Mouse (Mus musculus) embryonic facial prominence, embryonic 12.5 days (tissue): ENCODE data around the gene B3galt4. TPM values are rescaled to one million over a fixed set of nuclear protein-coding genes. Genes with fewer than 3 reads are reported as not detected.

Experiments
- polyA plus RNA-seq: library from polyadenylated mRNA; unstranded; fragments of >200 nt; fragmentation: Nextera tagmentation; extraction: Ambion mirVana; gene quantifications from 2 replicates; pipeline ENCODE4 v1.2.1, GENCODE M21; 2016

The B3galt4 gene
- polyA plus RNA-seq, 1 experiment from 2014 or later = 6.3 TPM

Other genes with a start within 250 kb of the B3galt4 start
- gene March2, start 232.8 kb downstream of the B3galt4 start, polyA plus RNA-seq = 44.7 and 47.1 TPM in 2 replicates
- gene Rab11b, start 191.0 kb downstream of the B3galt4 start, polyA plus RNA-seq = 367 and 378 TPM in 2 replicates
- 44.2 and 45.6 TPM in 2 replicates for gene Angptl4, start 169.7 kb downstream of the B3galt4 start, polyA plus RNA-seq
- 32.4 and 35.4 TPM in 2 replicates for gene Kank3, start 141.0 kb downstream of the B3galt4 start, polyA plus RNA-seq
- gene Rps28, start 126.9 kb downstream of the B3galt4 start, polyA plus RNA-seq = 875 and 894 TPM in 2 replicates
- 421 and 479 TPM in 2 replicates for gene Ndufa7, start 126.9 kb downstream of the B3galt4 start, polyA plus RNA-seq
- 70.4 and 74.3 TPM in 2 replicates for gene Cd320, start 108.4 kb downstream of the B3galt4 start, polyA plus RNA-seq
- not detected in 2 replicates for gene Gm7029, start 77.7 kb downstream of the B3galt4 start, polyA plus RNA-seq
- gene Kifc1, start 60.8 kb downstream of the B3galt4 start, polyA plus RNA-seq = 4.9 and 6.4 TPM in 2 replicates
- 0.35 and 0.38 TPM in 2 replicates for gene Platr17, start 46.4 kb downstream of the B3galt4 start, polyA plus RNA-seq
- gene Daxx, start 42.1 kb downstream of the B3galt4 start, polyA plus RNA-seq = 70.1 and 72.8 TPM in 2 replicates
- 20.0 and 25.0 TPM in 2 replicates for gene Tapbp, start 35.6 kb downstream of the B3galt4 start, polyA plus RNA-seq
- 21.6 and 21.9 TPM in 2 replicates for gene Zbtb22, start 35.6 kb downstream of the B3galt4 start, polyA plus RNA-seq
- gene Rgl2, start 21.9 kb downstream of the B3galt4 start, polyA plus RNA-seq = 60.9 and 64.8 TPM in 2 replicates
- 184 and 192 TPM in 2 replicates for gene Pfdn6, start 11.1 kb downstream of the B3galt4 start, polyA plus RNA-seq
- gene Wdr46, start 10.8 kb downstream of the B3galt4 start, polyA plus RNA-seq = 44.9 and 49.6 TPM in 2 replicates
- 55.2 and 55.9 TPM in 2 replicates for gene Vps52, start 4.3 kb upstream of the B3galt4 start, polyA plus RNA-seq
- gene Rps18, start 4.5 kb upstream of the B3galt4 start, polyA plus RNA-seq = 1,303 and 1,336 TPM in 2 replicates
- 7.2 and 8.0 TPM in 2 replicates for gene H2-K1, start 48.9 kb upstream of the B3galt4 start, polyA plus RNA-seq
- gene Ring1, start 73.2 kb upstream of the B3galt4 start, polyA plus RNA-seq = 27.2 and 29.7 TPM in 2 replicates
- gene H2-Ke6, start 76.6 kb upstream of the B3galt4 start, polyA plus RNA-seq = 52.2 and 59.5 TPM in 2 replicates
- gene Slc39a7, start 80.2 kb upstream of the B3galt4 start, polyA plus RNA-seq = 191 and 193 TPM in 2 replicates
- 69.9 and 72.6 TPM in 2 replicates for gene Rxrb, start 80.3 kb upstream of the B3galt4 start, polyA plus RNA-seq
- gene Col11a2, start 87.9 kb upstream of the B3galt4 start, polyA plus RNA-seq = 7.2 and 14.8 TPM in 2 replicates
- gene H2-Oa, start 140.9 kb upstream of the B3galt4 start, polyA plus RNA-seq = 0.43 and 0.48 TPM in 2 replicates
- 12.3 and 16.7 TPM in 2 replicates for gene H2-DMa, start 168.1 kb upstream of the B3galt4 start, polyA plus RNA-seq
- gene Brd2, start 171.1 kb upstream of the B3galt4 start, polyA plus RNA-seq = 119 and 131 TPM in 2 replicates
- gene H2-DMb2, start 191.8 kb upstream of the B3galt4 start, polyA plus RNA-seq = 0.19 and 0.42 TPM in 2 replicates
- gene H2-DMb1, start 201.6 kb upstream of the B3galt4 start, polyA plus RNA-seq = 2.0 and 2.4 TPM in 2 replicates
- 4.7 TPM in 2 replicates for gene Tap1, start 236.1 kb upstream of the B3galt4 start, polyA plus RNA-seq
- gene Psmb9, start 236.3 kb upstream of the B3galt4 start, polyA plus RNA-seq = 1.8 and 2.0 TPM in 2 replicates
- gene Psmb8, start 246.2 kb upstream of the B3galt4 start, polyA plus RNA-seq = 2.1 and 3.5 TPM in 2 replicates